Mouse (Mus musculus) CH12.LX (cell line): ENCODE data around the gene B3galt5. TPM values are rescaled to one million over a fixed set of nuclear protein-coding genes. Genes with fewer than 3 reads are reported as not detected.

Source experiments
- DNase-seq: peaks from one replicate; pipeline ENCODE4 v3.0.0-alpha.2; 2013; ENCODE audit errors: extremely low read depth
- H3K27ac ChIP-seq: 2 replicates; pipeline ENCODE4 v1.5.1; 2012; ENCODE audit warnings: low read depth, mild to moderate bottlenecking, control low read depth, moderate library complexity; ENCODE audit not compliant: insufficient read depth
- H3K27me3 ChIP-seq: replicated peaks from 2 replicates; pipeline ENCODE3; 2012; ENCODE audit warnings: inconsistent platforms
- H3K36me3 ChIP-seq, 2 experiments: replicated peaks in 1 of 2; 2 replicates each; pipeline versions ENCODE3 to v1.6.1; 2012; ENCODE audit warnings: inconsistent platforms in 1 of 2, low read length in 1 of 2, mild to moderate bottlenecking in 1 of 2, mixed read lengths in 1 of 2, moderate library complexity in 1 of 2; ENCODE audit not compliant: control insufficient read depth in 1 of 2, insufficient read depth in 1 of 2
- H3K4me1 ChIP-seq, 2 experiments: 2 replicates each; pipeline ENCODE4 v1.6.1; 2012; ENCODE audit warnings: inconsistent platforms in 1 of 2, moderate library complexity in 1 of 2; ENCODE audit not compliant: insufficient read depth in 2 of 2, control insufficient read depth in 1 of 2
- H3K4me2 ChIP-seq: 2 replicates; pipeline ENCODE4 v1.6.1; 2012; ENCODE audit warnings: low read depth, mild to moderate bottlenecking, control low read depth; ENCODE audit not compliant: poor library complexity, insufficient read depth, severe bottlenecking
- H3K4me3 ChIP-seq, 3 experiments: fragments of 150-350 bp in 1 of 3; sonication (generic) in 1 of 3; replicated peaks in 1 of 3; 2 replicates each; pipeline versions ENCODE3 to v1.5.1; 2011 to 2012; ENCODE audit warnings: low read depth in 2 of 3, low read length in 2 of 3, mild to moderate bottlenecking in 2 of 3, moderate library complexity in 2 of 3, control low read depth in 1 of 3, improper control_type of control experiment in 1 of 3, inconsistent platforms in 1 of 3, mixed read lengths in 1 of 3; ENCODE audit not compliant: poor library complexity in 1 of 3
- H3K79me2 ChIP-seq: replicated peaks from 2 replicates; pipeline ENCODE4 v1.6.1; 2012; ENCODE audit warnings: mild to moderate bottlenecking, moderate library complexity; ENCODE audit not compliant: control insufficient read depth, poor library complexity, insufficient read depth, severe bottlenecking; ENCODE audit errors: extremely low read depth
- H3K9ac ChIP-seq: 2 replicates; pipeline ENCODE4 v1.6.1; 2012; ENCODE audit warnings: low read depth, mild to moderate bottlenecking, control low read depth, moderate library complexity; ENCODE audit not compliant: insufficient read depth
- H3K9me3 ChIP-seq: replicated peaks from 2 replicates; pipeline ENCODE3; 2012; ENCODE audit warnings: low read length, inconsistent platforms, mixed read lengths
- BHLHE40 ChIP-seq: IDR thresholded peaks from 2 replicates; pipeline ENCODE4 v1.6.1; 2011; ENCODE audit warnings: mild to moderate bottlenecking, low read depth, low read length, improper control_type of control experiment
- CHD1 ChIP-seq: IDR thresholded peaks from 2 replicates; pipeline ENCODE4 v1.6.1; 2012; ENCODE audit warnings: low read depth, low read length, improper control_type of control experiment, inconsistent platforms
- CHD2 ChIP-seq: IDR thresholded peaks from 2 replicates; pipeline ENCODE4 v1.6.1; 2011; ENCODE audit warnings: low read length, improper control_type of control experiment
- CTCF ChIP-seq, 2 experiments: IDR thresholded peaks in 1 of 2; conservative IDR thresholded peaks in 1 of 2; 2 replicates each; pipeline ENCODE4 v1.5.1; 2011 to 2012; ENCODE audit warnings: low read depth in 2 of 2, low read length in 2 of 2, improper control_type of control experiment in 1 of 2, inconsistent platforms in 1 of 2, mild to moderate bottlenecking in 1 of 2, moderate library complexity in 1 of 2
- E2F4 ChIP-seq: IDR thresholded peaks from 2 replicates; pipeline ENCODE4 v1.6.1; 2011; ENCODE audit warnings: low read depth, low read length, improper control_type of control experiment; ENCODE audit not compliant: insufficient replicate concordance
- ELF1 ChIP-seq: IDR thresholded peaks from 2 replicates; pipeline ENCODE4 v1.6.1; 2014; ENCODE audit warnings: low read depth, mild to moderate bottlenecking, inconsistent platforms, low read length, improper control_type of control experiment
- EP300 ChIP-seq: IDR thresholded peaks from 2 replicates; pipeline ENCODE4 v1.6.1; 2011; ENCODE audit warnings: low read length, improper control_type of control experiment
- ETS1 ChIP-seq: conservative IDR thresholded peaks from 2 replicates; pipeline ENCODE4 v1.6.1; 2012; ENCODE audit warnings: low read depth, mild to moderate bottlenecking, inconsistent platforms, low read length, improper control_type of control experiment, moderate library complexity
- GABPA ChIP-seq: IDR thresholded peaks from 2 replicates; pipeline ENCODE4 v1.6.1; 2012; ENCODE audit warnings: low read depth, low read length, improper control_type of control experiment, inconsistent platforms; ENCODE audit not compliant: insufficient replicate concordance
- IRF4 ChIP-seq: IDR thresholded peaks from 2 replicates; pipeline ENCODE4 v1.6.1; 2014; ENCODE audit warnings: low read depth, mild to moderate bottlenecking, inconsistent platforms, low read length, improper control_type of control experiment
- JUN ChIP-seq: IDR thresholded peaks from 2 replicates; pipeline ENCODE4 v1.6.1; 2011; ENCODE audit warnings: low read depth, mild to moderate bottlenecking, low read length, improper control_type of control experiment, moderate library complexity; ENCODE audit not compliant: insufficient read depth
- MAFK ChIP-seq: IDR thresholded peaks from 2 replicates; pipeline ENCODE4 v1.6.1; 2011; ENCODE audit warnings: low read length, improper control_type of control experiment; ENCODE audit not compliant: insufficient replicate concordance
- MAX ChIP-seq: IDR thresholded peaks from 2 replicates; pipeline ENCODE4 v1.6.1; 2011; ENCODE audit warnings: low read length, improper control_type of control experiment
- MYC ChIP-seq: IDR thresholded peaks from 2 replicates; pipeline ENCODE4 v1.6.1; 2011; ENCODE audit warnings: low read depth, mild to moderate bottlenecking, improper control_type of control experiment, low read length
- NRF1 ChIP-seq: IDR thresholded peaks from 2 replicates; pipeline ENCODE4 v1.6.1; 2014; ENCODE audit warnings: low read depth, mild to moderate bottlenecking, inconsistent platforms, low read length, improper control_type of control experiment, moderate library complexity
- PAX5 ChIP-seq: IDR thresholded peaks from 2 replicates; pipeline ENCODE4 v1.6.1; 2012; ENCODE audit warnings: low read length, inconsistent platforms, mixed read lengths
- POLR2A ChIP-seq: IDR thresholded peaks from 2 replicates; pipeline ENCODE4 v1.6.1; 2011; ENCODE audit warnings: low read depth, mild to moderate bottlenecking, improper control_type of control experiment, low read length
- RCOR1 ChIP-seq: conservative IDR thresholded peaks from 2 replicates; pipeline ENCODE4 v1.6.1; 2012; ENCODE audit warnings: low read depth, mild to moderate bottlenecking, inconsistent platforms, low read length, improper control_type of control experiment
- SMC3 ChIP-seq: IDR thresholded peaks from 2 replicates; pipeline ENCODE4 v1.6.1; 2011; ENCODE audit warnings: low read depth, low read length, improper control_type of control experiment
- TCF12 ChIP-seq: IDR thresholded peaks from 2 replicates; pipeline ENCODE4 v1.6.1; 2014; ENCODE audit warnings: low read depth, mild to moderate bottlenecking, inconsistent platforms, low read length, improper control_type of control experiment
- UBTF ChIP-seq: IDR thresholded peaks from 2 replicates; pipeline ENCODE4 v1.6.1; 2012; ENCODE audit warnings: low read depth, mild to moderate bottlenecking, inconsistent platforms, low read length, improper control_type of control experiment, moderate library complexity
- USF1 ChIP-seq: IDR thresholded peaks from 2 replicates; pipeline ENCODE4 v1.6.1; 2014; ENCODE audit warnings: low read depth, mild to moderate bottlenecking, inconsistent platforms, low read length, improper control_type of control experiment
- USF2 ChIP-seq: conservative IDR thresholded peaks from 2 replicates; pipeline ENCODE4 v1.6.1; 2011; ENCODE audit warnings: low read depth, low read length, improper control_type of control experiment
- ZKSCAN1 ChIP-seq: IDR thresholded peaks from 2 replicates; pipeline ENCODE4 v1.6.1; 2012; ENCODE audit warnings: low read depth, inconsistent platforms, low read length, improper control_type of control experiment, borderline replicate concordance
- ZMIZ1 ChIP-seq: IDR thresholded peaks from 2 replicates; pipeline ENCODE4 v1.6.1; 2012; ENCODE audit warnings: low read depth, mild to moderate bottlenecking, inconsistent platforms, low read length, improper control_type of control experiment
- dilution Hi-C: fragments of 300-500 bp; cut with MboI; formaldehyde crosslinking; loops from 2 replicates; pipeline ENCODE4 v1.14.3; 2020; ENCODE audit warnings: low sequenced_read_pairs; ENCODE audit not compliant: extremely low pct_unique_long_range_greater_than_20kb, extremely low pct_ligation_motif_present
- in situ Hi-C: fragments of 300-500 bp; cut with MboI; formaldehyde crosslinking; loops from 3 replicates; pipeline ENCODE4 v1.14.3; 2019; ENCODE audit warnings: low sequenced_read_pairs, low pct_ligation_motif_present, low pct_unique_long_range_greater_than_20kb, mixed read lengths
- polyA plus RNA-seq: library from polyadenylated mRNA; unstranded; fragments of >175 nt; gene quantifications from 2 replicates; pipeline ENCODE4 v1.2.1, GENCODE M21; 2012; ENCODE audit warnings: low read depth; ENCODE audit not compliant: insufficient read length
- total RNA-seq, 2 experiments: library from RNA; depleted of rRNA; stranded (reverse); fragments of 300-350 nt in 1 of 2; fragments of >200 nt in 1 of 2; gene quantifications; 2 replicates each; pipeline ENCODE4 v1.2.3; 2012 to 2014

Gene B3galt5
- total and polyA plus RNA-seq, 3 experiments = 0.04 to 0.87 (median 0.23) TPM

GRCm38 (mm10) chr16:96298075-96298474 lies 62.5 kb downstream of the B3galt5 start (continued):
- TF ChIP-seq ZMIZ1 (no peak), GABPA (no peak), POLR2A (no peak), CHD1 (no peak), USF1 (no peak), PAX5 (no peak), ETS1 (peak; percentile 22; the same call in 1 of the 2 replicates), MAX (no peak), ELF1 (peak; percentile 78; the same call in 1 of the 2 replicates), CHD2 (no peak), MAFK (no peak)

GRCm38 (mm10) chr16:96298574-96298973 lies 63.0 kb downstream of the B3galt5 start:
- dilution Hi-C loops = no loop called here
- H3K27me3 ChIP-seq = no peaks in the 10 kb centered on the region
- DNase-seq = peak; percentile 52
- peaks cover 3% of the 10 kb centered on the region for H3K9me3 ChIP-seq
- no peaks in the 10 kb centered on the region for H3K79me2 ChIP-seq
- in situ Hi-C loops = no loop called here
- TF ChIP-seq PAX5 = no peak
- TF ChIP-seq CHD2 = no peak
- TF ChIP-seq MYC = no peak
- TF ChIP-seq USF1 = no peak
- no peak for TF ChIP-seq MAX
- no peak for TF ChIP-seq SMC3
- no peak for TF ChIP-seq ELF1
- TF ChIP-seq CTCF (conservative IDR thresholded peaks at IDR 0.05 in 1 of 2, IDR thresholded peaks at IDR 0.05 in 1 of 2; ENCODE audit: low read depth in 2 of 2, low read length in 2 of 2) = no peak
- no peak for TF ChIP-seq NRF1
- TF ChIP-seq, all 38 proteins: peak for 0
- H3K4me2 ChIP-seq = no peak overlapping the region
- H3K36me3 ChIP-seq = no peaks in the 10 kb centered on the region
- no peak overlapping the region for H3K4me3 ChIP-seq
- no peak overlapping the region for H3K9ac ChIP-seq
- H3K27ac ChIP-seq = no peak overlapping the region
- H3K4me1 ChIP-seq = peaks cover 12 to 30% of the 10 kb centered on the region in 2 experiments

- dilution Hi-C loops (no loop called here), in situ Hi-C loops (no loop called here)
- Histone ChIP-seq H3K4me3 (no peak overlapping the region), H3K27me3 (no peaks in the 10 kb centered on the region), H3K36me3 (no peaks in the 10 kb centered on the region), H3K4me2 (no peak overlapping the region), H3K9me3 (peaks cover 3% of the 10 kb centered on the region), H3K79me2 (no peaks in the 10 kb centered on the region), H3K9ac (no peak overlapping the region), H3K27ac (no peak overlapping the region), H3K4me1 (peaks cover 4 to 17% of the 10 kb centered on the region in 2 experiments; a peak in 3 of 4 replicates)
- DNase-seq = no peak
- TF ChIP-seq CTCF (conservative IDR thresholded peaks at IDR 0.05 in 1 of 2, IDR thresholded peaks at IDR 0.05 in 1 of 2; ENCODE audit: low read depth in 2 of 2, low read length in 2 of 2) = no peak
- TF ChIP-seq ZKSCAN1 = no peak
- TF ChIP-seq E2F4 = no peak
- no peak for TF ChIP-seq UBTF
- TF ChIP-seq RCOR1 = no peak
- no peak for TF ChIP-seq TCF12
- no peak for TF ChIP-seq EP300
- no peak for TF ChIP-seq BHLHE40
- no peak for TF ChIP-seq CHD1
- no peak for TF ChIP-seq IRF4
- no peak for TF ChIP-seq ELF1
- TF ChIP-seq JUN = no peak
- no peak for TF ChIP-seq GABPA
- TF ChIP-seq USF2 = no peak
Observed at GRCm38 (mm10) chr16:96303356-96303755, 67.8 kb downstream of the B3galt5 start.
